ENCODE assay signal across 8 mouse cellular contexts in the genomic region with DNA sequence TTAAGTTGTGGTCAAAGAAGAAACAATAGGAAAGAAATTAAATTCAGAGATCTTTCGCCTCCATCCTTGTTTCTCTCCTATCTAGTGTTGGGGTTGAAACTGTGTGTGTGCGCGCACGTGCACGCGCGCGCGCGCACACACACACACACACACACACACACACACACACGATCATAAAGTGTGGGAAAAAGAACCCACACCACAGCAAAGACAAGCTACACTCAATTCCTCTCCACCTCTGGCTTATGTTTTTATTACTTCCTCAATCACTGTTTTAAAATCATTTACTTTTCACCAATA.
"Had no signal": no experiment of that assay in that cellular context is flagged by ENCODE, and none has a peak within 500 bp of the region (broad histone marks: within the 10 kb centered on the region; RNA-seq: fewer than 3 reads in every experiment).

No protein-coding gene starts in this region.

- H3K27ac ChIP-seq: limb, embryonic 15.5 days; midbrain, embryonic 12.5 days; stomach, embryonic 15.5 days had no signal

- H3K4me3 ChIP-seq: limb, embryonic 15.5 days; midbrain, embryonic 12.5 days; stomach, embryonic 15.5 days had no signal

- H3K4me2 ChIP-seq: limb, embryonic 15.5 days; midbrain, embryonic 12.5 days; stomach, embryonic 15.5 days had no signal

- H3K9ac ChIP-seq: limb, embryonic 15.5 days; midbrain, embryonic 12.5 days; stomach, embryonic 15.5 days had no signal

- H3K27me3 ChIP-seq: limb, embryonic 15.5 days; midbrain, embryonic 12.5 days; stomach, embryonic 15.5 days had no signal

- ATAC-seq: midbrain, embryonic 16.5 days had no signal

- H3K9me3 ChIP-seq: limb, embryonic 15.5 days; midbrain, embryonic 12.5 days; stomach, embryonic 15.5 days had no signal

- DNase-seq: layer of hippocampus, postnatal 36 days; lung, adult 18-20 months; right cerebral cortex, postnatal 14 days; thymus, postnatal 36 days had no signal
